Mouse (Mus musculus): ENCODE results near the gene Arhgap45.

Arhgap45 gene

GRCm38 (mm10) chr10:80016511-80016910 lies at the start of gene Arhgap45:
Gene Arhgap45, plus strand, starts transcription at chr10:80016653.
- no peak for DNase-seq (ENCODE audit: low spot score)

- DNase-seq (ENCODE audit: low spot score), result peak; percentile 80
These were observed 49.5 kb upstream of the Arhgap45 start for GRCm38 (mm10) chr10:79966886-79967400.

GRCm38 (mm10) chr10:79968181-79968580 lies 48.3 kb upstream of the Arhgap45 start:
- no peak for DNase-seq (ENCODE audit: low spot score)

- DNase-seq (ENCODE audit: low spot score), result peak; percentile 54
These were observed 47.3 kb upstream of the Arhgap45 start for GRCm38 (mm10) chr10:79969124-79969568.

GRCm38 (mm10) chr10:79970415-79971182 lies 45.9 kb upstream of the Arhgap45 start, which contains the start of gene Grin3b:
Gene Grin3b, plus strand, starts transcription at chr10:79970715.
- DNase-seq (ENCODE audit: low spot score), result no peak

DNA sequence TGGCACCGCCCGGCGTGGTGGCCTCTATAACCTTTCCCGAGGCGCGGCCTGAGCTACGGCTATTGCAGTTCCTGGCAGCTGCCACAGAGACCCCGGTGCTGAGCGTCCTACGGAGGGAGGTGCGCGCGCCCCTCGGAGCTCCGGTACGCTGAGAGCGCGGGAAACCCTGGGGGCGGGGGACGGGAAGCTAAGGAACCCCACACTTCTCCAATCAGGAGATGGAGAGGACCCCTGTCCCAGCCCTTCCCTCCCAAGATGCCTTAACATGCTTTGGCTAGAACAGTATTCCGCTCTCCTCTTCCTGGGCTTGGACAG lies 45.3 kb upstream of the Arhgap45 start:
- no peak for DNase-seq (ENCODE audit: low spot score)

- DNase-seq (ENCODE audit: low spot score), result no peak
These were observed 43.6 kb upstream of the Arhgap45 start for GRCm38 (mm10) chr10:79972831-79973230.

GRCm38 (mm10) chr10:79974087-79974486 lies 42.4 kb upstream of the Arhgap45 start:
- DNase-seq (ENCODE audit: low spot score), result no peak

GRCm38 (mm10) chr10:79974668-79975067 lies 41.8 kb upstream of the Arhgap45 start:
- DNase-seq (ENCODE audit: low spot score), result no peak

- no peak for DNase-seq (ENCODE audit: low spot score)
These were observed 40.3 kb upstream of the Arhgap45 start for GRCm38 (mm10) chr10:79976071-79976721.

GRCm38 (mm10) chr10:79976722-79977107 lies 39.7 kb upstream of the Arhgap45 start:
- no peak for DNase-seq (ENCODE audit: low spot score)

- no peak for DNase-seq (ENCODE audit: low spot score)
These were observed 39.1 kb upstream of the Arhgap45 start for GRCm38 (mm10) chr10:79977324-79977723.

- DNase-seq (ENCODE audit: low spot score), result no peak
These were observed 38.4 kb upstream of the Arhgap45 start for GRCm38 (mm10) chr10:79978061-79978460.

DNA sequence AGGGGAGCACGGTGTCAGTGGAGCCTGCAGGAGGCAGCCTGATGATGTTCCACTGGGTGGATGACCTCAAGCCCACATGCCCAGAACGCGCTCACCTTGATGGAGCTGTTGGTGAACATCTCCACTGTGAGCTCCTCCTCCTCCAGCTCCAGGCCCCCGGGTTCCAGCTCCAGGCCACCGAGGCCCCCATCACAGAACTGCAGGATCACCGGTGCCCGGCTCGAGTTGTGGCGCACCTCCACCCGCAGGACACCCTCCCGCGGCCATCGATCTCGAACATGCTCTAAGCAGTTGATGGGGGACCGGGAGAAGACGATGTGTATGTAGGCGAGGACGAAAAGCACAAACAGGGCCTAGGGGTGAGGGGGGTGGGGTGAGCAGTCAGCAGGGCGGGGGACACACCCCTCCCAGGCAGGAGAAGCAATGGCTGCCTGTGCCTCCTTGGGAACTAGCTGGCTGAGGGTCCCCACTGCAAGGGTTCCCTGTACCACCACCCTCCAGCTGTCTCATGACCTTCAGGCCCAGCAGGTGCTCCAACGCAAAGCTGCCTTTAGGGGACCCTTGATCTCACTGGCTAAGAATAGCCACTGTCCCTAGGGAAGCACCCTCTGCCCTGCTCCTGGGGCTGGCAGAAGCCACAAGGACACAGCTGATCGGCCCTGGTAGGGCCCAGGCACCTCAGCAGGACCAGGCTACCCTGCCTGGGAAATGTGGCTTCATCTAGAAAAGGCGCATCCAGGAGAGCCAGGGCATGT lies 36.9 kb upstream of the Arhgap45 start:
- DNase-seq (ENCODE audit: low spot score), result no peak

DNA sequence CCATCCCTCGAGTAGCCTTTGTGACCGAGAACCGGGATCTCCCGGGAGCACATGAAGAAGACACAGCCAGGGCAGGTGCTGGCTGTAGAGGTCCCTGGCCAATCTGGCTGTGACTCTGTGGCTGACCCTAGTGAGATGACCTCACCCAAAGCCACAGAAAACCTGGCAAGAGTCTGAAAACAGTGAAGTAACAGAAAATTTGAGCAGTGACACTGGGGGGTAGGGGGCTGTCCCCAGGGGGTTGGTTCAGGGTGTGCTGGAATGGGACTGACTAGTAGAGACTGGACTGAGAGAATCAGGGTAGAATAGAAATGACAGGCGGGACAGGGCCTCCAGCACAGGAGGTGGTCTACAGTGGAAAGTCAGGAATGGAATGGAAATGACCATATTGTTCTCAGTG lies 33.2 kb upstream of the Arhgap45 start:
- DNase-seq (ENCODE audit: low spot score), result peak; percentile 59

DNA sequence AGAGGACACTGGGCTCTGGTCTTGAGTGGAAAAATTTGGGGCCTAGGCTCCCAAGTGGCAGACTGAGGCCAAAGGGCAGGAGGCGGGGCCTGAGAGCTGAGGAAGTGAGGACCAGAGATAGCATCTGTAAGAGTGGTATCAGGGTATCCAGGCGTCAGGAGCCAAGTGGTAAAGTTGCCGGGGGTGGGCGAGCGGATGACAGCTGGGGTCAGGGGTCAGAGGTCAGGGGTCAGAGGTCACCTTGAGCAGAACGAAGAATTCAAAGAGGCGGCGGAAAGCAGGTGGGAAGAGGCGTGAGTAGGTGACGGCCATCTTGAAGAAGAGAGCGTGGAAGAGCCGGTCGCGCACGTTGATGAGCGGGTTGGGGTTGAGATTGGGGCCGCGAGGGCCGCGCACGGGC lies 32.8 kb upstream of the Arhgap45 start:
- DNase-seq (ENCODE audit: low spot score), result peak; percentile 75

DNA sequence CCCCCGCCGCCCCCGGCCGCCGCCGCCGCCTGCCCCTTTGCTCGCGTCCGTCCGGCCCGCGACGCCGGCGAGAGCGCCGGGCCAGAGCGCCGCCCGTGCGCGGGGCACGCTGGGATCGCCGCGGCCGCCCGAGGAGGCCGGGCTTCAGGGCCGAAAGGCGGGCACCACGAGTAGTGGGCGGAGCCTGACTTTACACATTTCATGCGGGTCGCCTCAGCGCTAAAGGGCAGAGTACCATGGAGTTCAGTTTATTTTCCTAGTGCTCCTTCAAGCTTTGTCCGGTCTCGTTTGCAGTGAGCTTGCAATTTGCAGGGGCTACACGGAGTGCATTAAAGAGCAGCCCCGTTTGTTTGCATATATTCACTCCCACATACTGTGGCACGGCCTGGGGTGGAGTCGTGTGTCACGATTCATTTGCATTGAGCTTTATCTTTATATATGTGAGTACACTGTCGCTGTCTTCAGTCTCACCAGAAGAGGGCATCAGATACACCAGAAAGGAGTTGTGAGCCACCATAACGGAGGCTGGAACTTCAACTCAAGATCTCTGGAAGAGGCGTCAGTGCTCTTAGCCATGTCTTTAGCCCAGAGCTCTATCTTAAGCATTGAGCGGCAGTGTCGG lies 32.1 kb upstream of the Arhgap45 start, which contains the start of gene Tmem259:
TSS of gene Tmem259 (minus strand) at position 136 of the 622 bp plus-strand sequence.
- DNase-seq (ENCODE audit: low spot score), result peak; percentile 94

- peak; percentile 100 for DNase-seq (ENCODE audit: low spot score)
These were observed 31.6 kb upstream of the Arhgap45 start for GRCm38 (mm10) chr10:79984871-79985270.

DNA sequence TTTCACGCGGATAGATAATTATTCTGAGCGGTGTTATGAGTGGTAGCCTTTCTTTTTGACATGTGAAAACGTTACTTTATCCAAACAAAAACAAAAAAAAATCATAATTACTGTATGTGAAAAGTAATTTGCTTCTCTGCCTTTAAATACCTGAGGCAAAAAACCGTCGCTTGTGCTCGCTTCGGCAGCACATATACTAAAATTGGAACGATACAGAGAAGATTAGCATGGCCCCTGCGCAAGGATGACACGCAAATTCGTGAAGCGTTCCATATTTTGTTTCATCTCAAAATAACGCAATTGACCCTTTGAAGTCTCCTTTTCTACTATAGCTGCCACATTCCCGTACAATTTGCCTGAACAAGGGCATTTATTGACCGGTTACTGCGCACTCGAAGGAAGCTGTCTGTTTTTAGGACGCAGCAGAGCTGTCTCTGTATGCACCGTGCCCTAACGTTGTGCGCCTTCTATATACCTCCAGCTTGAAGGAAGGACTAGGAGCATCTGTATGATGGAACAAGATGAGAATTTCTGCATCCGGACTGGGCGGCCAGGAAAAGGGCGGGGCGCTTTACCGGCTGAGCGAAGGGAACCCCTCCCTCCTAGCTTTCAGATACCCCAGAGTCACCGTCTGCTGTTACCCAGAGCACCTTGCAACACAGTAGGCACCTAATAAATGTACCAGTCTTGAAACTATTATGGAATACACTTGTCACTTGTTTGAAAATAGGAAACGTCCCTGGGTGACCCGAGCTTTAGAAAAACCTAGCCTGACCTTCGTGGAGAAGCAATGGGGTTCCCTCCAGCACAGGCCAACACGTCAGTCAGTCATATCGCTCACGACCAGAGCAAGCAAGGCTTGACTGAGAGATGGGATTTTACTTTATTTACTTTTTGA lies 30.9 kb upstream of the Arhgap45 start:
- DNase-seq (ENCODE audit: low spot score), result peak; percentile 87

GRCm38 (mm10) chr10:79986232-79986878 lies 30.1 kb upstream of the Arhgap45 start:
- peak; percentile 63 for DNase-seq (ENCODE audit: low spot score)

Measured in MN1 (cell line).